ENCODE assay signal across 7 mouse cellular contexts in the genomic region with DNA sequence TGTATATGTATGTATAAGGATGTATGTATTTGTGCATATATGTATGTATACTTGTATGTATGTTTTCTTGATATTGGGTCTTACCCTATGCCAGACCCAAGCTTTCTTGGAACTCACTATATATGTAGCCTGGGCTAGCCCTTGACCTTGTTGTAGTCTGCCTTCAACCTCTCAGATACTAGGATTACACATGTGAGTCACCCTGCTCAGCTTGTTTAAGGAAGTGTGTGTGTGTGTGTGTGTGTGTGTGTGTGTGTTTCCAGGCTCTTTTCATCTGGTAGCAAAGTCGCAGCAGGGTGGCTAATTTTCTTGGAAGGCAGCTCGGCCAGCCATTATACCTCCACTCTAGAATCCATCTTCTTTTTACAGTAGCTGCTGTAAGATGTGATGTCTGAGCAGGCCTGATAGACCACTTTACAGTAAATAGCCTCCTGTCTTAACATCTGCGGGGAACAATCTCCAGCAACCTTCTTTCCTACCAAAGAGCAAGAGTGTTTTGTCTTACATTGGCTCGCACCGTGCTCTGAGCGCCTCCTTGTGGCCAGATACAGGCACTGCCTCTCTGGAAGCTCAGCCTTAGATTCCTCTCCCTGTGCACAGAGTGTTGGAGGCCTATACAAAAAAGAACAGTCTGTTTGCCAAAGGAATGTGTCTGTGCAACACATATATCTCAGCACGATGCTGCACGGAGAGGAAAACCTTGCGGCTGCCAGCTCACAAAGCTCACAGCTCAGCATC. TPM values are rescaled to one million over a fixed set of nuclear protein-coding genes. Genes with fewer than 3 reads are reported as not detected.
A peak's percentile ranks its signal among the peaks of the same experiment; 100 is the strongest.
DNase-seq lines count a peak whose midpoint lies in the region; ATAC-seq lines count a peak whose summit lies in the region.

No protein-coding gene starts in this region.

- H3K27me3 ChIP-seq in midbrain, embryonic 13.5 days = no peaks in the 10 kb centered on the region

- peak; percentile 85 for ATAC-seq in midbrain, embryonic 13.5 days

- WGBS in midbrain, embryonic 13.5 days = 25% methylated on average over 9 of the region's 9 CpGs

- H3K27ac ChIP-seq in midbrain, embryonic 13.5 days = peak overlapping the region; percentile 62

- no peak overlapping the region for H3K9ac ChIP-seq in midbrain, embryonic 13.5 days (replicated peaks)

- intact Hi-C loops in gastrocnemius, postnatal 14 days (cut with DNase I; ENCODE audit: low total_unique reads) = loop anchor here (2.0 kb wide), 1 partner anchor 144 kb away; no protein-coding TSS in a partner anchor
- intact Hi-C loops in left cerebral cortex, postnatal 36 days (cut with DNase I) = loop anchor here (2.0 kb wide), 2 partner anchors 200 to 356 kb away; no protein-coding TSS in a partner anchor

- H3K36me3 ChIP-seq in midbrain, embryonic 13.5 days = no peaks in the 10 kb centered on the region

- peak; percentile 63 to 73 for DNase-seq in adrenal gland, adult 18-20 months (ENCODE audit: low spot score in 2 of 2)
- peak; percentile 92 for DNase-seq in embryo, embryonic 10 days (ENCODE audit: low spot score)
- DNase-seq in gastrocnemius, postnatal 14 days = peak; percentile 66
- DNase-seq in kidney, adult 11 months = peak; percentile 43
- peak; percentile 86 to 88 for DNase-seq in left cerebral cortex, postnatal 36 days (ENCODE audit: low spot score in 2 of 2)
- DNase-seq in spleen, adult 12 weeks (ENCODE audit: low spot score) = peak; percentile 53

- peaks cover 6% of the 10 kb centered on the region; the same call in 1 of the 2 replicates for H3K4me1 ChIP-seq in midbrain, embryonic 13.5 days (replicated peaks)

- H3K9me3 ChIP-seq in midbrain, embryonic 13.5 days = no peaks in the 10 kb centered on the region

- no peak overlapping the region for H3K4me3 ChIP-seq in midbrain, embryonic 13.5 days (replicated peaks)

- no peak overlapping the region for H3K4me2 ChIP-seq in midbrain, embryonic 13.5 days (replicated peaks)

RNA-seq across cellular contexts. Expression of a gene that starts 29.4 kb away (rescaled TPM):
- total RNA-seq in adrenal gland, adult 18-20 months (2021) = 1 to 10 TPM; 2.0 to 2.7 TPM
- 1 to 10 TPM; 1.0 to 1.2 TPM for total RNA-seq in gastrocnemius, postnatal 14 days (2021)
- total RNA-seq in left cerebral cortex, postnatal 36 days (2021) = 10 to 100 TPM; 22.5 to 22.6 TPM
- 12.1 and 12.6 TPM in 2 replicates for polyA plus RNA-seq in midbrain, embryonic 13.5 days (2015; fragmentation: Nextera tagmentation; extraction: Ambion mirVana)

Comparison
In these comparisons a context has a peak if more than half of its experiments do, and no peak if none do; other contexts are left out.
1. RNA of a gene that starts 29.4 kb away (total RNA-seq): 22.5 to 22.6 TPM in left cerebral cortex, postnatal 36 days; 2.0 to 2.7 TPM in adrenal gland, adult 18-20 months and 1.0 to 1.2 TPM in gastrocnemius, postnatal 14 days; every median in the first group is over 4 times any median in the second.
2. Peak in every context shown above with its lines, with median percentiles within 50 percentile points of each other: DNase-seq.